Mouse (Mus musculus): ENCODE measurements around the gene Sptan1. TPM values are rescaled to one million over a fixed set of nuclear protein-coding genes. Genes with fewer than 3 reads are reported as not detected.

Gene Sptan1
- total and polyA plus RNA-seq, 3 experiments, result 26.2 to 29.5 TPM; not detected in 1

DNA sequence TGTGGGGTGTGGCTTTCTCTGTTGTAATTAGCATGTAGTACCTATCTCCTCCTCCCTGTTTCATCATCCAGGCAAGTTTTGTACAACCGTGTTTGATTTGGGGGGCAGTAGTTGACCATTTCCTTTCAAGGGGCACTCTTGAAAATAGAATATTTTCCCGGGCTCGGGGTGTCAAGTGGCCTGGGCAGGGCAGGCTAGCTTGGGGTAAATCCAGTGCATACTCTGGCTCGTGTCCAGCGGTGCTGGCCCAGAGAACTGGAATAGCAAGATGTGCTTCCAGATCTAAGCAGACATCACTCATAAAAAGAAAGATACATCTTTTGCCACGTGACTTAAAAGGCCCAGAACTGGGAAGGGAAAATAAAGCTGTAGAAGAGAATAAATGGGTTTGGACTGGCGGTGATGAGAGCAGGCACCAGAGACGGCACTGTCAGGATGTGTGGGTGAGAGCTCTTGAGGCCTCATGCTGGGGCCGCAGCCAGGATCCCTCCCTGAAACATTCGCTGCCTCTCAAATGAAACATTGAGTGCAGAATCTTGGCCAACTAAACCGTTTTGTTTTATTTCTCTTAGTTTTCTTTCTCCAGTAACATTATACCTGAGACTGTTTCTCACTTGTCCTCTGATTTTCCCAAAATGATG is 49.1 kb downstream of the Sptan1 start:
- no peaks in the 10 kb centered on the region for H3K27me3 ChIP-seq (ENCODE audit: control insufficient read depth in 1 of 2, insufficient read depth in 2 of 2, low read length in 2 of 2)
- H3K9ac ChIP-seq (ENCODE audit: control insufficient read depth, low read depth, low read length, poor library complexity, severe bottlenecking), result no peak overlapping the region
- H3K36me3 ChIP-seq (ENCODE audit: control insufficient read depth in 1 of 2, insufficient read depth in 2 of 2, low read length in 2 of 2), result no peaks in the 10 kb centered on the region; a peak in 1 of 4 replicates

DNA sequence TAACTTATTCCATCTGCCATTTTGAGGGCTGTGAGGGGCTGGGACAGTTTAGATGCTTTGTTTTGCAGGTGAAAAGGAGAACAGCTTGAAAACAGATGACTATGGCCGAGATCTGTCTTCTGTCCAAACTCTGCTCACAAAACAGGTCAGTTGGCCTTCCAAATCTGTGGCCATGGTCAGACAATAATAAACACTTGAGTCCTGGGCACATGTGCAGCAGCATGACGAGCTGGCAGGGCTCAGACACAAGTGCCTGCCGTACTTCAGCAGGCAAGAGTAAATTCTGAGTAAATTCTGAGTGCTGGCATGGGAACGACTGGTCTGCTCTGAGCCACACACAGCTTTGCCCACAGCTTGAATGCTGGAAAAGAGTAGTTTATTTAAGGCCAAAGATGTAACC is 60.1 kb downstream of the Sptan1 start:
- no peak overlapping the region for H3K4me3 ChIP-seq (ENCODE audit: control insufficient read depth in 1 of 2, insufficient read depth in 1 of 2, low read depth in 2 of 2, low read length in 2 of 2)
- H3K4me1 ChIP-seq (ENCODE audit: control insufficient read depth in 1 of 2, insufficient read depth in 2 of 2, low read length in 2 of 2), result no peaks in the 10 kb centered on the region
- TF ChIP-seq RAD21 (IDR thresholded peaks at IDR 0.05; ENCODE audit: low read depth, low read length) (no peak), MYB (IDR thresholded peaks at IDR 0.05; ENCODE audit: low read depth, low read length) (no peak)
- no peak for DNase-seq (ENCODE audit: low read depth, low spot score)
- no peaks in the 10 kb centered on the region for H3K27me3 ChIP-seq (ENCODE audit: control insufficient read depth in 1 of 2, insufficient read depth in 2 of 2, low read length in 2 of 2)
- no peak overlapping the region for H3K27ac ChIP-seq (ENCODE audit: control insufficient read depth, low read depth, low read length)
- no peaks in the 10 kb centered on the region for H3K9me3 ChIP-seq (replicated peaks; ENCODE audit: insufficient read depth, low read length)
- no peaks in the 10 kb centered on the region for H3K79me2 ChIP-seq (ENCODE audit: control insufficient read depth, insufficient read depth, low read length, poor library complexity)
- H3K9ac ChIP-seq (ENCODE audit: control insufficient read depth, low read depth, low read length, poor library complexity, severe bottlenecking), result no peak overlapping the region
- no peaks in the 10 kb centered on the region; a peak in 1 of 4 replicates for H3K36me3 ChIP-seq (ENCODE audit: control insufficient read depth in 1 of 2, insufficient read depth in 2 of 2, low read length in 2 of 2)

More for the DNA sequence above, 49.1 kb downstream of the Sptan1 start:
- no peak overlapping the region for H3K27ac ChIP-seq (ENCODE audit: control insufficient read depth, low read depth, low read length)
- TF ChIP-seq CHD1 (IDR thresholded peaks at IDR 0.05; ENCODE audit: low read depth, low read length) (no peak), NRF1 (IDR thresholded peaks at IDR 0.05; ENCODE audit: insufficient read depth, low read depth, low read length, poor library complexity, severe bottlenecking) (no peak), USF1 (IDR thresholded peaks at IDR 0.05; ENCODE audit: low read depth, low read length) (no peak), MAX (IDR thresholded peaks at IDR 0.05; ENCODE audit: low read length) (no peak), CHD2 (IDR thresholded peaks at IDR 0.05; ENCODE audit: low read length) (no peak), BHLHE40 (IDR thresholded peaks at IDR 0.05; ENCODE audit: borderline replicate concordance, low read depth, low read length) (no peak), USF2 (IDR thresholded peaks at IDR 0.05; ENCODE audit: borderline replicate concordance in 1 of 2, insufficient read depth in 1 of 2, low read depth in 1 of 2, low read length in 2 of 2) (no peak), RCOR1 (IDR thresholded peaks at IDR 0.05; ENCODE audit: low read depth, low read length) (no peak), NELFE (IDR thresholded peaks at IDR 0.05; ENCODE audit: low read depth, low read length) (no peak), TBP (IDR thresholded peaks at IDR 0.05; ENCODE audit: low read depth, low read length) (no peak), TCF12 (IDR thresholded peaks at IDR 0.05; ENCODE audit: low read depth, low read length) (no peak), KAT2A (conservative IDR thresholded peaks at IDR 0.05; ENCODE audit: low read depth, low read length) (no peak), GABPA (IDR thresholded peaks at IDR 0.05; ENCODE audit: low read depth, low read length) (no peak), MEF2A (IDR thresholded peaks at IDR 0.05; ENCODE audit: extremely low read depth, insufficient replicate concordance, low read depth, low read length, poor library complexity, severe bottlenecking) (no peak), MXI1 (IDR thresholded peaks at IDR 0.05; ENCODE audit: low read depth, low read length) (no peak), ZKSCAN1 (IDR thresholded peaks at IDR 0.05; ENCODE audit: low read depth, low read length) (no peak), POLR2AphosphoS2 (IDR thresholded peaks at IDR 0.05; ENCODE audit: low read length) (no peak), MYB (IDR thresholded peaks at IDR 0.05; ENCODE audit: low read depth, low read length) (no peak), MYC (IDR thresholded peaks at IDR 0.05; ENCODE audit: low read depth, low read length) (no peak), POLR2AphosphoS5 (IDR thresholded peaks at IDR 0.05; ENCODE audit: borderline replicate concordance, low read depth, low read length) (no peak)
- H3K4me1 ChIP-seq (ENCODE audit: control insufficient read depth in 1 of 2, insufficient read depth in 2 of 2, low read length in 2 of 2), result no peaks in the 10 kb centered on the region
- no peaks in the 10 kb centered on the region for H3K9me3 ChIP-seq (replicated peaks; ENCODE audit: insufficient read depth, low read length)
- no peak overlapping the region for H3K4me3 ChIP-seq (ENCODE audit: control insufficient read depth in 1 of 2, insufficient read depth in 1 of 2, low read depth in 2 of 2, low read length in 2 of 2)
- no peaks in the 10 kb centered on the region for H3K79me2 ChIP-seq (ENCODE audit: control insufficient read depth, insufficient read depth, low read length, poor library complexity)
- no peak for DNase-seq (ENCODE audit: low read depth, low spot score)
